Mouse (Mus musculus) intestine, postnatal 0 days (tissue): ENCODE measurements around the gene Dnmt3c. TPM values are rescaled to one million over a fixed set of nuclear protein-coding genes. Genes with fewer than 3 reads are reported as not detected.

Source experiments
- ATAC-seq: fragments of 200-750 bp; cut with Nextera tagmentation; 2 replicates; pipeline ENCODE4 v1.8.0; 2017; ENCODE audit warnings: mild to moderate bottlenecking, moderate TSS enrichment, moderate library complexity
- H3K27ac ChIP-seq: fragments of 300-500 bp; sonication (generic); 2 replicates; pipeline ENCODE4 v1.5.1; 2014; ENCODE audit warnings: mild to moderate bottlenecking, low read depth, low read length, moderate library complexity
- H3K27me3 ChIP-seq: fragments of 300-500 bp; sonication (generic); replicated peaks from 2 replicates; pipeline ENCODE4 v1.6.1; 2014; ENCODE audit warnings: low read length, mixed read lengths; ENCODE audit not compliant: control insufficient read depth, insufficient read depth
- H3K36me3 ChIP-seq: fragments of 300-500 bp; sonication (generic); 2 replicates; pipeline ENCODE4 v1.6.1; 2014; ENCODE audit warnings: mild to moderate bottlenecking, moderate library complexity; ENCODE audit not compliant: control insufficient read depth, insufficient read depth
- H3K4me1 ChIP-seq: fragments of 300-500 bp; sonication (generic); replicated peaks from 2 replicates; pipeline ENCODE4 v1.6.1; 2014; ENCODE audit warnings: antibody characterized with exemption, low read length, mixed read lengths; ENCODE audit not compliant: control insufficient read depth, insufficient read depth
- H3K4me2 ChIP-seq: fragments of 300-500 bp; sonication (generic); replicated peaks from 2 replicates; pipeline ENCODE4 v1.6.1; 2014; ENCODE audit warnings: low read depth, mild to moderate bottlenecking, moderate library complexity
- H3K4me3 ChIP-seq: fragments of 300-500 bp; sonication (generic); 2 replicates; pipeline ENCODE4 v1.5.1; 2014; ENCODE audit warnings: low read depth, low read length
- H3K9ac ChIP-seq: fragments of 300-500 bp; sonication (generic); 2 replicates; pipeline ENCODE4 v1.6.1; 2014; ENCODE audit warnings: mild to moderate bottlenecking, low read depth, low read length
- H3K9me3 ChIP-seq: fragments of 300-500 bp; sonication (generic); 2 replicates; pipeline ENCODE4 v1.6.1; 2016; ENCODE audit warnings: mixed run types; ENCODE audit not compliant: control insufficient read depth
- CTCF ChIP-seq: sonication (generic); IDR thresholded peaks from 2 replicates; pipeline ENCODE4 v1.5.1; 2016; ENCODE audit warnings: low read depth, mild to moderate bottlenecking, control low read depth, antibody characterized with exemption, moderate library complexity
- WGBS: fragments of 180-500 bp; shearing (Covaris S2); extraction: QIAGEN DNeasy Blood & Tissue Kit; methylation state at CpG from one replicate; pipeline ENCODE4 v1.1.7; 2014; 5-methylcytosine and 5-hydroxymethylcytosine counted together
- polyA plus RNA-seq: library from polyadenylated mRNA; unstranded; fragments of >200 nt; fragmentation: Nextera tagmentation; extraction: Ambion mirVana; gene quantifications from 2 replicates; pipeline ENCODE4 v1.2.1, GENCODE M21; 2015

The Dnmt3c gene
- polyA plus RNA-seq, 1 experiment from 2014 or later: not detected

DNA sequence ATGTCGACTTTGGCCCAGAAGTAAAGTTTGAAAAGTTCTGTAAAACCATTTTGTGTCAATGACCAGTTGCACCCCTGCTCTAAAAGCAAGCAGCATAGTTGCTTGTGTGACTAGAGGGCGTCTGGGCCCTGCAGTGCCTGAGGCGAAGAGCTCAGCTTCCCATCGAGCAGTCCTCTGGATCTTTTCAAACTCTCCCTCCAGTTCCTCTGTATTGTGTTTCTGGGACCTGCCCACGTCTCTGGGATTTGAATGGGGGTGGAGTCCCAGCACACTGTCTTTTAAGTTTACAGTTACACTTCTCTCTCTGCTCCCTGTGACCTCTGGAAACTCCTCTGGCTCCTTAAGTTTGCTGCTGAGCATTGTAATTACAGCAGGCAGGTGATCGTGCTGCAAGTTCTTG lies 71.0 kb downstream of the Dnmt3c start:
- Histone ChIP-seq H3K4me2 (no peak overlapping the region), H3K27me3 (no peaks in the 10 kb centered on the region), H3K27ac (no peak overlapping the region), H3K9me3 (no peaks in the 10 kb centered on the region), H3K4me3 (no peak overlapping the region), H3K9ac (no peak overlapping the region), H3K36me3 (peaks cover 69% of the 10 kb centered on the region), H3K4me1 (no peaks in the 10 kb centered on the region)
- 65% methylated on average over 6 of the region's 6 CpGs for WGBS
- no peak for ATAC-seq
- no peak for TF ChIP-seq CTCF

DNA sequence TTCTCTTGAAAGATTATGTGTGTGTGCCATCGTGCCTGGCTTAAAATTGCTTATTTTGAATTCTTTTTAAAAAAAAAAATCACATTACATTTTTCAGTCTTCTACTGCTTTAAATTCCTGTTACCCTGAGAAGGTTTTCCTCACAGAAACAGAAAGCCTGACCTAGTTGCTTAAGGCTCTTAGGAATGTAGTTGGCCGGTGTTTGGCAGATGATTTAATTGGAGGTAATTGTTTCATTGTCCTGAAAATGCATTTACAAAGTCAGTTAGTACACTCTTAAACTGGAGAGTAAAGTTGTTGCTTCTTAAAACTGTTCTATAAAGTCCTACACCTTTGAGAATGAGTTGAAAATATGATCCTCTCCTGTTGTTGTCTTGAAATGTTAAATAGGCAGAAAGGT lies 72.4 kb downstream of the Dnmt3c start:
- WGBS: 84% methylated on average over 2 of the region's 2 CpGs
- peaks cover 59% of the 10 kb centered on the region for H3K36me3 ChIP-seq
- no peak overlapping the region for H3K9ac ChIP-seq
- no peaks in the 10 kb centered on the region for H3K27me3 ChIP-seq
- H3K4me3 ChIP-seq: no peak overlapping the region
- no peaks in the 10 kb centered on the region for H3K4me1 ChIP-seq
- no peaks in the 10 kb centered on the region for H3K9me3 ChIP-seq
- H3K27ac ChIP-seq: no peak overlapping the region
- ATAC-seq: no peak
- H3K4me2 ChIP-seq: no peak overlapping the region
- TF ChIP-seq CTCF: no peak

DNA sequence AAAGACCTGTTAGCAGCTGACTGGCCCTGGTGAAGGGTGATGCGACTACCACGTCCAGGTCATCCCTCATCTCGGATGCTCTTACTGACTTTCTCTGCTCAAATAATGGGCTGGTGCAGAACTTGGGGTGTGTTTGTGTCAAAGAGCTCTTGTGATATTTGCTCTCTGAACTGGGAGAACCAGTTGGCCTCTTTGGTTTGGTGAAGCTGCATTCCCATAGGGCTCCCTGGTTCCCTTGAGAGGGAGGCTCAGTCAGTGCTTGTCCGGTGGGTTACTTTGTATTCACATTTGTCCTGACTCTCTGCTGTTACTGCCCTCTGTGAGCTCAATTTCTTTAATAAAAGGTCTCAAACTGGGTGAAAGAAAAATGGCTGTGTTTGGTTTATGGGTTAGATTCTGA lies 76.5 kb downstream of the Dnmt3c start:
- Histone ChIP-seq H3K4me2 (no peak overlapping the region), H3K4me3 (no peak overlapping the region), H3K9ac (no peak overlapping the region), H3K27me3 (no peaks in the 10 kb centered on the region), H3K4me1 (no peaks in the 10 kb centered on the region), H3K27ac (no peak overlapping the region), H3K9me3 (no peaks in the 10 kb centered on the region), H3K36me3 (peaks cover 28% of the 10 kb centered on the region)
- TF ChIP-seq CTCF: no peak
- ATAC-seq: no peak
- 88% methylated on average over 4 of the region's 4 CpGs for WGBS

DNA sequence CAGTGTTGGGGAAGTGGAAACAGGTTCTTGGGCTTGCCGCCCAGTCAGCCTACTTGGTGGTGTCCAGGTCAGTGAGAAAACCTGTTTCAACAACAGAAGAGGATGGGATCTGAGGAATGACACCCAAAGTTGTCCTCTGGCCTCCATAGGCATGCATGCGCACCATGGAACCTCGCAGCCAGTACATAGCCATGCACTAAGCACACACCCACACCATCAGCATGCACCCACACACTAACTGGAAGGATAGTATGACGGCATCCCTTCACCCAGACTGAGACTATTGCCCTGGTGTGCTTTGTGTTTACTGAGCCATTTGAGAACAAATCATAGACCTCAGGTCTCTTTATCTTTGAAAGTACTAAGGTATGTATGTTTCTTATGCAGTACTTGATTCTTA lies 79.0 kb downstream of the Dnmt3c start:
- no peak overlapping the region for H3K4me2 ChIP-seq
- WGBS: 96% methylated on average over 4 of the region's 4 CpGs
- no peak for ATAC-seq
- no peak overlapping the region for H3K9ac ChIP-seq
- peaks cover 8% of the 10 kb centered on the region for H3K4me1 ChIP-seq
- no peak for TF ChIP-seq CTCF
- no peak overlapping the region for H3K27ac ChIP-seq
- no peak overlapping the region for H3K4me3 ChIP-seq
- no peaks in the 10 kb centered on the region for H3K9me3 ChIP-seq
- no peaks in the 10 kb centered on the region for H3K27me3 ChIP-seq
- H3K36me3 ChIP-seq: peaks cover 14% of the 10 kb centered on the region; the same call in 1 of the 2 replicates

DNA sequence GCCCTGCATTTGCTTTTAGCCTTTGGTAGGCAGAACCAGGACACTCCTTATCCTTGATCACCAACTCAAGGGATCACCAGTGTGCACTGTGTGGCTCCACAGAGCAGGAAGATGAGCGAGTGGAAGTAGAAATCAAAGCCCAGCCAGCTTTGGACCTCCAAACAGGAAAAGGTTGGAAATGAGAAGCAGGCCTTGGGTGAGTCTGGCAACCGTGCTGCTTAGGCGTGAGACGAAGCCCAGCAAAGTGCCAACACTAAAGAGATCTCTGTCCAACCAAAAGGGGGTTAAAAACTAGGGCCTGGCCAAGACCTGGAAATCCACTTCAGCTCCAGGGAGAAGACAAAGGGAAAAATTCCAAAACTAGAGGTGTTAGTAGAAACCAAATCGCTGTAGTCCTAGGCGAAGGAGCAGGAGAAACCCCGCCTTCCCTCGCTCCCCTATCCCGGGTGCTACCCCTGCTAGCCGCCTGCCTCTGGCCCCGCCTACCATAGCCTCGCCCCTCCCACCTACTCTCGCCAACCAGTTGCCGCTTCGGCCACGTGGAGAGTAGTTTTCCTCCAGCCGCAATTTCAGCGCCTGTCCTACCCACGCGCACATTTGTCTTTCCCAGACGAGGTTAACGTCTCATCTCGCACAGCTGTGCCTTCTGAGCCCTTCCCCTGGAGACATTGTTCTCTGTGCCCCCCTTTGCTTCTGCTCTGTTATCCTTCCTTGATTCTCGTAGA lies 82.3 kb downstream of the Dnmt3c start:
- Histone ChIP-seq H3K9me3 (no peaks in the 10 kb centered on the region), H3K36me3 (no peaks in the 10 kb centered on the region), H3K4me2 (peak overlapping the region; percentile 68), H3K27me3 (no peaks in the 10 kb centered on the region), H3K4me3 (peak overlapping the region; percentile 25), H3K4me1 (peaks cover 8% of the 10 kb centered on the region), H3K9ac (peak overlapping the region; percentile 26; the same call in 1 of the 2 replicates), H3K27ac (no peak overlapping the region)
- WGBS: 11% methylated on average over 23 of the region's 24 CpGs
- TF ChIP-seq CTCF: no peak
- peak; percentile 77 for ATAC-seq

Other genes starting within 250 kb of the Dnmt3c start
- not detected in 2 replicates for gene 4930404H24Rik, start 203.9 kb upstream of the Dnmt3c start, polyA plus RNA-seq
- gene Nol4l, start 166.7 kb upstream of the Dnmt3c start, polyA plus RNA-seq: 21.9 and 25.2 TPM in 2 replicates
- 74.8 and 84.7 TPM in 2 replicates for gene Commd7, start 63.9 kb upstream of the Dnmt3c start, polyA plus RNA-seq
- 2.9 and 3.0 TPM in 2 replicates for gene Dnmt3b, start 47.2 kb upstream of the Dnmt3c start, polyA plus RNA-seq
- gene Mapre1, start 44.6 kb downstream of the Dnmt3c start, polyA plus RNA-seq: 144 and 149 TPM in 2 replicates
- gene Efcab8, start 83.3 kb downstream of the Dnmt3c start, polyA plus RNA-seq: 0.04 and 0.13 TPM in 2 replicates
- not detected in 2 replicates for gene Sun5, start 174.4 kb downstream of the Dnmt3c start, polyA plus RNA-seq
- not detected in 2 replicates for gene Bpifb2, start 178.4 kb downstream of the Dnmt3c start, polyA plus RNA-seq
- gene Bpifb6, start 203.7 kb downstream of the Dnmt3c start, polyA plus RNA-seq: not detected in 2 replicates
- gene Bpifb3, start 221.6 kb downstream of the Dnmt3c start, polyA plus RNA-seq: not detected in 2 replicates
- not detected in 2 replicates for gene Bpifb4, start 241.6 kb downstream of the Dnmt3c start, polyA plus RNA-seq